Mouse (Mus musculus) left cerebral cortex, postnatal 36 days (tissue): ENCODE results near the gene Prr15. TPM values are rescaled to one million over a fixed set of nuclear protein-coding genes. Genes with fewer than 3 reads are reported as not detected.

Experiments
- DNase-seq, 2 experiments: peaks; one replicate each; pipeline ENCODE4 v3.0.0; 2021 to 2022; ENCODE audit warnings: low spot score in 2 of 2, mixed read lengths in 1 of 2
- intact Hi-C: fragments of 180-260 bp; cut with DNase I; formaldehyde crosslinking; loops from one replicate; pipeline ENCODE4 v1.15.1; 2025
- total RNA-seq, 2 experiments: library from RNA; stranded (reverse); gene quantifications; 2 replicates each; pipeline ENCODE4 v1.2.3; 2021

The Prr15 gene
- total RNA-seq, 2 experiments from 2014 or later, result 1.4 to 1.8 TPM

GRCm38 (mm10) chr6:54329598-54329997 is 4.0 kb downstream of the Prr15 start:
- DNase-seq, result no peak
- intact Hi-C loops, result loop anchor here (5.0 kb wide), 1 partner anchor 82 kb away; no protein-coding TSS in a partner anchor

DNA sequence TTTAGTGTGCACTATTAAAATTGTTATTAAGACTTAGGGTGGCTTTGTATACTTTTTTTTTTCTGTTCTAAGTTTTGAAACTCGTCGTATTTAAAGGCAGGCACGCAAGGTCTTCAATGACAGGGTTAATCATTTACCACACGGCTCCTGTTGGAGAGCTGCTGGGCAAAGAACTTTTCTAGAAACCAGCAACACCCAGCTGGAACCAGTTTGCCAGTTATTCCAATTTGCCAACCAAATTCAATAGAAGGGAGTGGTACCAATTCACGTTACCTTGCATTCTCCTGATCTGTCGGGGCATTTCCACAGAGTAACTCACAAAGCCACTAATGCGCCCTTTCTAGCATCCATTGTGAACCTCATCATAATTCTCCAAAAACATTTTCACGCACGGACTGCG is 4.5 kb downstream of the Prr15 start:
- intact Hi-C loops, result no loop called here
- DNase-seq, result no peak

GRCm38 (mm10) chr6:54331765-54332164 is 6.1 kb downstream of the Prr15 start:
- DNase-seq, result no peak
- intact Hi-C loops, result no loop called here

DNA sequence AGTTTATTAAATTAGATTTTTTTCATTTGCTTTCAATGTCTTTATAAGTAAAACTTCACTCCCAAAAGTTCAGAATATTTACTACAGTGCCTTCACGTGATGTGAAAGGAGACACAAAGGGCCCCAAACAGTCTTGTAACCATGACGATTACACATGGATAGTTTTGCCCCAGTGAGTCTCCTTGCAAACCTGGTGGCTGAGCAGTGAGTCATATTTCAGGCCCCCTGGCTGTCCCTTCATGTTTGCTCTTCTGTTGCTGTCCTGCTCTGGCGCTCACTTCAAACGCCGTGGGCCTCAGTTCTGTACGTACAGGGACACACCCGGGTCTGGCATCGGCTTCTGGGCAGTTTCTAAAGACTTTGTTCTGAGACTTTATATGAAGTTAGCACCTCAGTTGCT is 6.6 kb downstream of the Prr15 start:
- DNase-seq, result no peak
- intact Hi-C loops, result no loop called here

- DNase-seq, result no peak
- intact Hi-C loops, result no loop called here
Observed at GRCm38 (mm10) chr6:54333116-54333651, 7.5 kb downstream of the Prr15 start.

- intact Hi-C loops, result no loop called here
- DNase-seq, result no peak
Observed at GRCm38 (mm10) chr6:54333652-54334396, 8.2 kb downstream of the Prr15 start.

DNA sequence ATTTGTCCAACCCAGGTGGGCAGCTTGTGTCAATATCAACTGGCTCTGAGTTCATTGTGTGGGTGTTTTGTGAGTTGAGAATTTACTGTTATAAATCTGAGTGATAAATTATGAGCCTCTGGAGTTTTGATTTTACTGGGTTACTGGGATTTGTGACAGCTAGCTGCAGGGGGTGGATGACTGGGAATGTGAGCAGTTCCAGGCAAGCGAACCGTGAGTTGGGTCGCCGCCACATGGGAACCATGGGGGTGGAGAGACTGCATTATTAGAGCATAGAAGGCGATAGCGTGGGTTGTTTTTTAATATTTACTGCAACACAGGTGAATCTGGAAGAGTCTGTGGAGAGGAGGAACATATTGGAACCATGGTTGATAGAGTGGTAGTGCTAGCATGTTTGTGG is 11.7 kb downstream of the Prr15 start:
- intact Hi-C loops, result no loop called here
- DNase-seq, result no peak

- intact Hi-C loops, result no loop called here
- no peak for DNase-seq
Observed at GRCm38 (mm10) chr6:54341133-54341532, 15.5 kb downstream of the Prr15 start.

DNA sequence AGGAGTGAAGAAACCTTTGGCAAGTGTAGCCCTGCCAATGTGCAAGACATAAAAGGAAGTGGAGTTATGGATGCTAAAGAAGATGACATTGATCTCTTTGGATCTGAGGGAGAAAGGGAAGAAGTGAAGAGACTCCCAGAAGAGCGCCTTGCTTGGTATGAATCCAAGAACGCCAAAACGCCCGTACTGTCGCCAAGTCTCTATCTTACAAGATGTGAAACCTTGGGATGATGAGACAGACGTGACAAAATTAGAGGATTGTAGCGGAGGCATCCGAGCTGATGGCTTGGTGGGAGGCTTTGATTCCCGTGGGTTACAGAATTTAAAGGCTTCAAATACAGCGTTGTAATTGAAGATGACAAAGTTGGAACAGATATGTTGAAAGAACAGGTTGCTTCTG is 16.6 kb downstream of the Prr15 start:
- intact Hi-C loops, result no loop called here
- no peak for DNase-seq

GRCm38 (mm10) chr6:54351860-54352259 is 26.2 kb downstream of the Prr15 start:
- no peak for DNase-seq
- intact Hi-C loops, result no loop called here

DNA sequence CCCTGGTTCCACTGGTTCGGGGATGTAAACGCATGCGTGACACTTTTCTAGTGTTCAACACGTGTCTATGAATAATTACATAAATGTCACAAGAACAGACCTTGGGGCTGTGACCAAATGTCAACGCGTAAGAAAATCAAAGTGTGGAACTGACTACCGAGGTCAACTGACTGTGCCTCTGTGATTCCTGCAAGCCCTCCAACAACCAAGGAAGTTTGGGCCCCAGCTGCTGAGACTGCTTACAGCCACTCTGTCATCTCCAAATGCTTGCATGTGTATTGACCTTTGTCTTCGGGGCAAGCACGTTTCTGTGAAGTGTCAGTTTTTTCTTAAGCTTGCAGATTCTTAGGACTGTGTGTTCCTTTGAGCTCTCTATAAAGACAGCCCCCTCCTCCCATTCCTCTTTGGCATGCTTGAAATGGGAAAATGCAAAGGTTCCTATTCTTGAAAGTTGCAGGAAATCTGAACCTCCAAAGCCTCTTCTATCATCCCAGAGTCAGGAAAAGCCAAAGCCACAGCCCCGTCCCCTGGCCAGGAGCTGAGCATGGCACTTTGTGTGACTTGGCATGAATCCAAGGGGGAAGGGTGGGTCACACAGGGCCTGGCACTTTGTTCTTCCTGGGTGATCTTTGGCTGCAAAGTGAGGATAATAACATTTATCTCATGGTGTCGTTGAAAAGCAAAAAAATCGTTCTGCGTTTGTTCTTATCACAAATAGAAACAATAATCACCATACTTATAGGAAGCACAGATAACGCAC is 27.5 kb downstream of the Prr15 start:
- no peak for DNase-seq
- intact Hi-C loops, result no loop called here

DNA sequence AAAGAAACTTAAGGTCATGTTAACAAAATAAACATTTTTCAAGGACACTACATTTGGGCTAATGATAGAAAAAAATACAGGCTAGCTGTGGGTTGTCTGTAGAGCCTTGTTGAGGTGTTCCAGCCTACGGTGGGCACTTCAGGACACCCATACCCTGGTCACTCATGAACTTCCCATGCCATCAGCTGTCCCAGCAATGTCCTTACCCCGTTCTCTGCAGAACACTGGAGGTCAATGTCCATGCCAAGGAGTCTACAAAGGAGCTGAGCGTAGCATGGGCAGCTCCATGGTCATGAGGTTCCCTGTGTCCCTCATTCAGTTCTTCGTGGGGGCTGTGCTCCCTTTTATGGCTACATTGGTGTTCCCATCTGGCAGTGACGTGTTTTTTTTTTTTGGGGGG is 28.1 kb downstream of the Prr15 start:
- intact Hi-C loops, result no loop called here
- no peak for DNase-seq

- intact Hi-C loops, result no loop called here
Observed at GRCm38 (mm10) chr6:54355626-54356025, 30.0 kb downstream of the Prr15 start.

GRCm38 (mm10) chr6:54362526-54363324 is 37.1 kb downstream of the Prr15 start:
- intact Hi-C loops, result no loop called here
- no peak for DNase-seq

More at GRCm38 (mm10) chr6:54355626-54356025, 30.0 kb downstream of the Prr15 start:
- DNase-seq, result no peak

DNA sequence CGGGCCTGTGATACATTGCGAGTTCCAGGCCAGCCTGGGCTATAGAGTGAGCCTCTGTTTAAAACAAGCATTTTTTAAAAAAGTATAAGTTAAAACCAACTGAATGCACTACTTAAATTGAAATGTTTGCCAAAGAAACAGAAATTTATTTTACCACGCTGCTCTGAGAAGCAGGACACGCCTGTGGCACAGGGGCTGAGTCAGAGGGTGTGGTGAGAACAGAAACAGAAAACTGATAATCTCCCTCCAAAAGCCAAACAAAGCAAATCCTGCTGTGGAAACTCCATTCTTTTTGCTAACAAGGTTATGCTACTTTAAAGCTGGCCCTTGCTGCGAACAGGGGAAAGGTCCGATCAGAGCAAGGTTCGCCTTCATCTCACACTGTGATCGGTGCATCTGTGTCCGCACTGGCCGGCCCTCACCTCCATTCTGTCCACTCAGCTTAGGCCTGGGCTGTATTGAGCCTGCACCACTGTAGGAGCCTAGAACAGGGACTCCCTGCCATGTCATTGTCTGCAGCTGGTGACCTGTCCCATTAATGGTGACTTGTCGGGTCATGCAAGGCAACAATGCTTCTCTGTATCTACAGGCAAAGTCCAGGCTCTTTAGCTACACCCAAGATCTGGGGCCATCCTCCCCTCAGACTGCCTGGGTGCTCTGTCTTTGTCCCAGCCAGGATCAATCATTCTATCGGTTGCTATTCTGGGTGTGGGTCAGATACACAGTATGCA is 38.9 kb downstream of the Prr15 start:
- DNase-seq, result no peak
- intact Hi-C loops, result loop anchor here (5.0 kb wide), 2 partner anchors 107 to 582 kb away; no protein-coding TSS in a partner anchor

DNA sequence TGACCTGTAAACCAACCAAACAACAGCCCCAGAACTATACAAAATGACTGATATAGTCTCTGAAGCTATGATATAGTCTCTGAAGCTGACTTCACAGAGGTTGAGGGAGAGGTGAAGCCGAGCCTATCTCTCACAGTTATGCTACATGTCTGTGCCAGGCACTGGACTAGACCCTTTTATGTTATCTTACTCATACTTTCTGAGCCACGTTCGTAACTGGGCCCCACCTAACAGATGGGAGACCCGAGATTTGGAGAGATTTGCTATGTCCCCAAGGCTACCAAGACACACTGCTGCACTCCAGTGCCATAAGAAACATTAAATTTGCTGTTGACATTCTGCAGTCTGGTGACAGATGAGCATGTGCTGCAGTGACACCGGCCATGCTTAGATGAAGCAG is 41.0 kb downstream of the Prr15 start:
- intact Hi-C loops, result loop anchor here (5.0 kb wide), 2 partner anchors 109 to 584 kb away; no protein-coding TSS in a partner anchor
- DNase-seq, result no peak

DNA sequence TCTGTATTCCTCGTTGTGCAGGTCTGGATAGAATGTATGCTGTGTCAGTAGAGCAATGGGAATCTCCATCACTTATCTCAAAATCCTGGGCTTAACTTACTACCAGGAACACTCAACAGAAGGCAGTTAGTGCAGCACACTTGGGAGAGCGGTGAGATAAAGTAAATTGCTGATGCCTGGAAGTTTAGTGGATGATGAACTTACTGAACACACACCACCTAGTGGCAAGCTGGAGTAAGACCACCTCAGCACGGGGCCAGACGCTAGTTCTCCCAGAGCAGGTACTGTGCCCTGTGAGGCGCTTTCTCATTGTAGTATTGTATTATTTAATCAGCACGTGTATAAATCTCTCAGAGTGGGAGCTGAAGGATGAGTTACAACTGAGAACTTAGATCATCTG is 42.4 kb downstream of the Prr15 start:
- intact Hi-C loops, result loop anchor here (5.0 kb wide), 2 partner anchors 111 to 586 kb away; no protein-coding TSS in a partner anchor
- peak; percentile 21 to 25 for DNase-seq

DNA sequence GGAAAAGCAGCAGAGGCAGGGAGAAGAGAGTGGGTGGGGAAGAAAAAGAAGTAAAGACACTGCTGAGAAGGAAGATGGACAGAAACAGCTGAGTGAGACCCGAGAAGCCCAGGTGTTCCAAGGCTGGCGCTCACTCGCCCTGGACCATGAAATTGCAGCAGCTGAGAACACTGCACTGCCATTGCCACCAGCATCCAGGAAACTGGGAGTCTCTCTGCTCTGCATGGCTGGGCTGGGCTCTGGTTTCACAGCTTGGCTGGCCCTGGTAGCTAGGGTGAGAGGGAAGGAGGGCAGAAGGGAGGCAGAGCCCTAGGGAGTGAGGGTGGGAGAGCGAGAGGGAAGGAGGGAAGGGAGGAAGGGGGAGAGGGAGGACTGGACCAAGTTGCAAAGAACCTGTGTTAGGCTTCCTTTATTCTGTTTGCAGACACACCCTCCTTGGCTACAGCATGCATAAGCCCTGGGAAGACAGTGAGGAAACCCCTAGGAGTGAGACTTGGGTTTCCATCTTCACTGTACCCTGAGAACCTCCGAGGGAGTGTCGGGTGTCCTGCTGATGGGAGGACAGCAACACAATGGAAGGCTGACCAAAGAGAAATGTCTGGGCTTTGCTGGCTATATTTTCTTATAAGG is 44.4 kb downstream of the Prr15 start:
- intact Hi-C loops, result loop anchor here (5.0 kb wide), 2 partner anchors 113 to 588 kb away; no protein-coding TSS in a partner anchor
- DNase-seq, result no peak

DNA sequence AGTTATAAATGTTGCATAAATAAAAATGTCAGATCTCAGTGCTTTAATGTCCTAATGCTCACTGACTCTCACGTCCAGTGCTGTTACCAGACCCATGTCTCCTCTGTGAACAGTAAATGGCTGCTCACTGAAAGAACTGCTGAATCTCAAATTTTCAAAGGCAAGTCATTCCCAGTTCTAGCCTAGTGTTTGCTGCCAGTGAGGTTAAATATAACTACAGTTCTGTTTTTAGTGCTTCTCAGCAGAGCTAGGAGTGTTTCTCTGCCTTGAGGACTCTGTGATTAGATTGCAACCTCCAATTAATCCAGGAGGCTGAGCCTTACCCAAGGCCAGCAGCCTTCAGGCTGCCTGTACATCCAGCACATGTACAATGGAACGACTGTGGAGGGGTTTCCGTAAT is 46.2 kb downstream of the Prr15 start:
- DNase-seq, result no peak
- intact Hi-C loops, result no loop called here
